Mouse (Mus musculus): ENCODE data around the gene Prss8. TPM values are rescaled to one million over a fixed set of nuclear protein-coding genes. Genes with fewer than 3 reads are reported as not detected.

Gene Prss8
- 27.2 and 27.4 TPM in 2 replicates for polyA plus RNA-seq (2012; rRNA removed; ENCODE audit: low replicate concordance)

GRCm38 (mm10) chr7:127929923-127930322, at the start of gene Prss8:
TSS of gene Prss8 (minus strand) at chr7:127930104.

GRCm38 (mm10) chr7:127967004-127967921, 37.4 kb upstream of the Prss8 start, which contains the start of gene Fus:
TSS of gene Fus (plus strand) at chr7:127967457.

GRCm38 (mm10) chr7:127946470-127947023, 16.6 kb upstream of the Prss8 start, which contains the start of gene Prss36:
TSS of gene Prss36 (minus strand) at chr7:127946725.

GRCm38 (mm10) chr7:127912190-127912871, 17.6 kb downstream of the Prss8 start, which contains the start of gene Kat8:
TSS of gene Kat8 (plus strand) at chr7:127912516.

GRCm38 (mm10) chr7:127903971-127904796, 25.7 kb downstream of the Prss8 start, which contains the start of gene Bckdk:
TSS of gene Bckdk (plus strand) at chr7:127904082.

GRCm38 (mm10) chr7:127895442-127895841, 34.5 kb downstream of the Prss8 start, which contains the start of the genes Gm21974 and Vkorc1:
TSS of gene Gm21974 (minus strand) at chr7:127895454.
TSS of gene Vkorc1 (minus strand) at chr7:127895617.

GRCm38 (mm10) chr7:127890798-127891197, 39.1 kb downstream of the Prss8 start, which contains the start of gene Prss53:
TSS of gene Prss53 (minus strand) at chr7:127890970.

GRCm38 (mm10) chr7:127876467-127877348, 53.2 kb downstream of the Prss8 start, which contains the start of gene Zfp668:
TSS of gene Zfp668 (minus strand) at chr7:127876828.

GRCm38 (mm10) chr7:127876041-127876466, 53.9 kb downstream of the Prss8 start, which contains the start of gene Zfp646:
TSS of gene Zfp646 (plus strand) at chr7:127876221.

Other genes with a start within 250 kb of the Prss8 start
- 14.7 and 42.1 TPM in 2 replicates for gene Bcl7c, start 221.2 kb downstream of the Prss8 start, polyA plus RNA-seq (2012; rRNA removed; ENCODE audit: low replicate concordance)
- 27.0 and 30.5 TPM in 2 replicates for gene Ctf1, start 217.4 kb downstream of the Prss8 start, polyA plus RNA-seq (2012; rRNA removed; ENCODE audit: low replicate concordance)
- gene Ctf2, start 197.9 kb downstream of the Prss8 start, polyA plus RNA-seq (2012; rRNA removed; ENCODE audit: low replicate concordance) = not detected in 2 replicates
- 21.7 and 47.3 TPM in 2 replicates for gene Fbxl19, start 185.6 kb downstream of the Prss8 start, polyA plus RNA-seq (2012; rRNA removed; ENCODE audit: low replicate concordance)
- gene Orai3, start 160.3 kb downstream of the Prss8 start, polyA plus RNA-seq (2012; rRNA removed; ENCODE audit: low replicate concordance) = 59.8 and 66.6 TPM in 2 replicates
- gene Setd1a, start 153.4 kb downstream of the Prss8 start, polyA plus RNA-seq (2012; rRNA removed; ENCODE audit: low replicate concordance) = 9.4 and 14.6 TPM in 2 replicates
- gene Gm49388, start 144.5 kb downstream of the Prss8 start, polyA plus RNA-seq (2012; rRNA removed; ENCODE audit: low replicate concordance) = not detected in 2 replicates
- gene Hsd3b7, start 129.5 kb downstream of the Prss8 start, polyA plus RNA-seq (2012; rRNA removed; ENCODE audit: low replicate concordance) = 113 and 134 TPM in 2 replicates
- gene Stx4a, start 105.8 kb downstream of the Prss8 start, polyA plus RNA-seq (2012; rRNA removed; ENCODE audit: low replicate concordance) = 76.6 and 81.0 TPM in 2 replicates
- 18.3 and 29.9 TPM in 2 replicates for gene Stx1b, start 105.6 kb downstream of the Prss8 start, polyA plus RNA-seq (2012; rRNA removed; ENCODE audit: low replicate concordance)
- 18.1 and 26.0 TPM in 2 replicates for gene Zfp646, start 53.9 kb downstream of the Prss8 start, polyA plus RNA-seq (2012; rRNA removed; ENCODE audit: low replicate concordance)
- gene Zfp668, start 53.3 kb downstream of the Prss8 start, polyA plus RNA-seq (2012; rRNA removed; ENCODE audit: low replicate concordance) = 5.9 and 11.9 TPM in 2 replicates
- 4.5 and 6.8 TPM in 2 replicates for gene Prss53, start 39.1 kb downstream of the Prss8 start, polyA plus RNA-seq (2012; rRNA removed; ENCODE audit: low replicate concordance)
- gene Gm21974, start 34.6 kb downstream of the Prss8 start, polyA plus RNA-seq (2012; rRNA removed; ENCODE audit: low replicate concordance) = not detected in 2 replicates
- 248 and 313 TPM in 2 replicates for gene Vkorc1, start 34.5 kb downstream of the Prss8 start, polyA plus RNA-seq (2012; rRNA removed; ENCODE audit: low replicate concordance)
- gene Bckdk, start 26.0 kb downstream of the Prss8 start, polyA plus RNA-seq (2012; rRNA removed; ENCODE audit: low replicate concordance) = 125 and 251 TPM in 2 replicates
- gene Kat8, start 17.6 kb downstream of the Prss8 start, polyA plus RNA-seq (2012; rRNA removed; ENCODE audit: low replicate concordance) = 13.4 and 25.0 TPM in 2 replicates
- 31.6 and 38.5 TPM in 2 replicates for gene Prss36, start 16.6 kb upstream of the Prss8 start, polyA plus RNA-seq (2012; rRNA removed; ENCODE audit: low replicate concordance)
- gene Fus, start 37.4 kb upstream of the Prss8 start, polyA plus RNA-seq (2012; rRNA removed; ENCODE audit: low replicate concordance) = 234 and 274 TPM in 2 replicates
- gene Pycard, start 63.8 kb upstream of the Prss8 start, polyA plus RNA-seq (2012; rRNA removed; ENCODE audit: low replicate concordance) = 66.4 and 86.7 TPM in 2 replicates
- 0.69 and 38.4 TPM in 2 replicates for gene Trim72, start 73.8 kb upstream of the Prss8 start, polyA plus RNA-seq (2012; rRNA removed; ENCODE audit: low replicate concordance)
- gene Itgam, start 132.5 kb upstream of the Prss8 start, polyA plus RNA-seq (2012; rRNA removed; ENCODE audit: low replicate concordance) = 36.0 and 38.8 TPM in 2 replicates
- 0.11 and 0.47 TPM in 2 replicates for gene Gm49368, start 132.6 kb upstream of the Prss8 start, polyA plus RNA-seq (2012; rRNA removed; ENCODE audit: low replicate concordance)
- 7.6 TPM in 2 replicates for gene Itgax, start 199.4 kb upstream of the Prss8 start, polyA plus RNA-seq (2012; rRNA removed; ENCODE audit: low replicate concordance)
- 0.33 and 0.51 TPM in 2 replicates for gene Itgad, start 224.3 kb upstream of the Prss8 start, polyA plus RNA-seq (2012; rRNA removed; ENCODE audit: low replicate concordance)

All from mammary gland, adult 2 months (tissue).